Mouse (Mus musculus) gonadal fat pad, adult 2 months (tissue): ENCODE data around the gene Pigm. TPM values are rescaled to one million over a fixed set of nuclear protein-coding genes. Genes with fewer than 3 reads are reported as not detected.
A peak's percentile ranks its signal among the peaks of the same experiment; 100 is the strongest.

ENCODE experiments used
- DNase-seq: peaks from one replicate; pipeline ENCODE4 v3.0.0-alpha.2; 2012; ENCODE audit warnings: low read depth
- polyA plus RNA-seq: library from polyadenylated mRNA; depleted of rRNA; stranded (reverse); fragments of >200 nt; gene quantifications from 2 replicates; pipeline ENCODE4 v1.2.3, GENCODE M21; 2012; rRNA removed

The Pigm gene
- polyA plus RNA-seq, 1 experiment = 6.6 TPM

- DNase-seq = no peak
These were observed 37.3 kb downstream of the Pigm start for GRCm38 (mm10) chr1:172413491-172414230.

DNA sequence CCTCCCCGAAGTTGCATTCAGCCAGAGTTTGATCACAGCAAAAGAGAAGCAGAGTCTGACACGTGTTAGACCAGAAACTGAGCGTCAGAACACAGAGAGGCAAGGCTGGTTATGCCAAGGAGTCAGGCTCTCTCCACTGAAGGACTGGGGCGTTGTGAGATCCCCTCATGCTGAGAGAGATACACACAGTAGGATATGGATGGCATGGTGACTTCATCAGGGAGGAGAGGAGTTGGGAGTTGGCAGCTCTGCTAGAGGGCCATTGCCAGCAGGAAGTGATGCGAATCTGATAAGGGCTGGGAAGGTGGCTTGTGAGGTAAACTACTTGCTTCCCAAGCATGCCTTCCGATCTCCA is 37.9 kb downstream of the Pigm start:
- no peak for DNase-seq

DNA sequence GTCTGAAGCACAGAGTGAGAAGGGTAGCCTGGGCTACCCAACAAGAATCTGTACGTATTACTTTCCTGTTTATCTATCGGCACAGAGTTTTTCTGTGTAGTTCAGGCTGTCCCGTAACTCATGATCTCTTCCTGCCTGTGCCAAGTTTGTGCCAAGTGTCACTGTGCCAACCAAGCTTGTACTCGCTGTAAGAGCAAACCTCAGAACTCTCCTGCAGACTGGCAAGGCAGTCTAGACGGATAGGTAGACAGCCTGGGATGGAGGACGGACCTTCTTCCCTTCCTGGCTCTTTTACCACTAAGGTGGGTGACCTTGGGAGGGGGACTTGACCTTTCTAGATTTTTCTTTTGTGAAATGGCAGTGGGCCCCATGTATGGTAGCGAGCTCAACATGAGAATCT is 38.7 kb downstream of the Pigm start:
- no peak for DNase-seq

- no peak for DNase-seq
These were observed 41.8 kb downstream of the Pigm start for GRCm38 (mm10) chr1:172418173-172418572.

- DNase-seq = no peak
These were observed 42.3 kb downstream of the Pigm start for GRCm38 (mm10) chr1:172418642-172419041.

DNA sequence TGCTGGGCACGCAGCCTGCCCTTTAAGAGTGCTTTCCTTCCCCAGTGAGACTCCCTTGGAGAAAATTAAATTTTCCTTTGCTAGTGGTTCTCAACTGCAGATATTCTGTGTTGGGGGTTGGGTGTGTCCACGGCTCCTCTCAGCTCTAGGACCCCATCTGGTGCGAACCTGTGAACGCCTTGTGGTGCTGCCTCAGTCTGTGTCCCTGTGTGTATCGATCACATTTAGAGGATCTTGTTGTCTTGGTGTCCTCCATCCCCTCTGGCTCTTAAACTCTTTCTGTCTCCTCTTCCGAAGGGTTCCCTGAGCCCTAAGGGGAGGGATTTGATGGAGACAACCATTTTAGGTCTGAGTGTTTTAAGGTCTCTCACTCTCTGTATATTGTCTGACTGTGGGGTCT is 43.8 kb downstream of the Pigm start:
- DNase-seq = no peak

DNA sequence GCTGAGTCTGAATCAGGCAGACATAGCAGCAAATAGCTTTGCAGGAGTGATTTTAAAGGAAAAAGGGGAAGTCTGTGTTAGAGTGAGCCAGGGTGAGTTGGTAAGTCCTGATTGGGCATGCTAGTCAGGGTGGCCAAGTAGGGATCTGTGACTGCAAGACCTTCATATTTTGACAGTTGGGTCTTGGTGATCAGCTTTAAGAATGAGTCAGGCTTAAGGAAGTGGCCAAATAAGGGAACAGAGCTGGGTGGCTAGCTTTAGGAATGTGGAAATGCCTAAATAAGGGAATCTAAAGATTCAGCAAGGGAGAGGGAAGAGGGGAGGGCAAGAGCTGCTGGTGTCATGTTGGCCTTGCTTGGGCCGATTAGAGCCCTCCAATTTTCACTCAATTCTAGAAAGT is 47.0 kb downstream of the Pigm start:
- no peak for DNase-seq

GRCm38 (mm10) chr1:172426419-172426818 is 50.1 kb downstream of the Pigm start:
- no peak for DNase-seq

DNA sequence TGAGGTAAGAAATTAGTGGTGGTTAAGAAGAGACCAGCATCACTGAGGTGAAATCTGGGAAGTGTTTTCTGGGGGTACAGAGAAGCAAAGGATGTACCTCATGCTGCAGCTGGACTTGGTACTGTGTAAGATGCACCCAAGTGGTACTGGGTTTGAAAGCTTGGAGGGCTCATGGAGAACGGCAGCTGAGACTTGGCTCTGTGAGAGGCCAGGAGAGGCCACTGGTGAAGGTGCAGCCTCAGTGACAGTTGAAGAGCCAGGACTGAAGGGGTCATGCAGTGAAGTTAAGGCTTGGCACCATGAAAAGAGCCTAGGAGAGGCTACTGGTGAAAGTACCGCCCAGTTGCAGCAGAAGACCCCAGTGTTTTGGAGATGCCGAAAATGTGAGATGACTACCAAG is 51.5 kb downstream of the Pigm start:
- DNase-seq = no peak

DNA sequence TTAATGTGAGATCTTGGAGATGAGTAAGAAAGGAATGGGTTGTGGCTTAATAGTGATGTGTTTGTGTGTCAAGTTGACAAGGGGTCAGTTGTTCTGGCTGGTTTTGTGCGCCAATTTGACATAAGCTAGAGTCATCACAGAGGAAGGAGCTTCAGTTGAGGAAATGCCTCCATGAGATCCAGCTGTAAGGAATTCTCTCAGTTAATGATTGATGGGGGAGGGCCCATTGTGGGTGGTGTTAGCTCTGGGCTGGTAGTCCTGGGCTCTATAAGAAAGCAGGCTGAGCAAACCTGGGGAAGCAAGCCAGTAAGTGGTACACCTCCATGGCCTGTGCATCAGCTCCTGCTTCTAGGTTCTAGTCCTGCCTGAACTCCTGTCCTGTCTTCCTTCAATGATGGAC is 52.3 kb downstream of the Pigm start:
- DNase-seq = no peak

- no peak for DNase-seq
These were observed 54.4 kb downstream of the Pigm start for GRCm38 (mm10) chr1:172430731-172431220.

DNA sequence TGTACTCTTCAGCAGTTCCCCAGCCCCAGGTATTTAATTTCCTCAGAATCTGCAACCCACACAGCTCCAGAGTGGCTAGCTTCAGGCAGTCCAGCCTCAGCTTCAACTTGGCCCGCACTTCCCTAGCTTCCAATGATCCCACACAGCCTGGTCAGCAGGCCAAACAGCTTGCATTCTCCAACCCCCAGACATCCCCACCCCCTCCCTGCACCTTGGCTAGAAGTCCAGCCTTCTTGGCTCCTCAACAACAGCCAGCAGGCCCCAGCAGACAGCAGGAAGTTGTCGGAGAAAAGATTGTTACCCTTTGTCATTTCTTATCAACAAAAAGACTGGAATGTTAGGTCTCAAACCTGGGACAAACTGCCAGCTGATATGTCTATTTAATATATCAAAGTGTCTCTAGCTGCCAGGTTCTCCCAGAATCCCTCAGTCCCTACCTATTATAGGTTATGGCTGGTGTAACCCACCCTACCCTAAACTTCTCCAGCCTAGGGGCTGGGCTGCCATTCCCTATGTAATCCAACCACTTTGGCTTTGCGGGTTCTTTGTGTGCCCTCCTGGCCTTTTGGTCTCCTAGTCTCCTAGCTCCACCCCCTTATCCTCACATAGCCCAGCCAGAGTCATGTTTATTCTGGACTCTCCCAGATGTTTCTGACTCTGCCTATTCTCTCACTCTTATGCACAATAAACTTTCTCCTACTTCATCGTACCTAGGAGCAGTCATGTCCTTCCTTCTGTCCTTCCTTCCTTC is 55.7 kb downstream of the Pigm start:
- peak; percentile 89 for DNase-seq

GRCm38 (mm10) chr1:172432587-172432955 is 56.2 kb downstream of the Pigm start:
- DNase-seq = no peak

DNA sequence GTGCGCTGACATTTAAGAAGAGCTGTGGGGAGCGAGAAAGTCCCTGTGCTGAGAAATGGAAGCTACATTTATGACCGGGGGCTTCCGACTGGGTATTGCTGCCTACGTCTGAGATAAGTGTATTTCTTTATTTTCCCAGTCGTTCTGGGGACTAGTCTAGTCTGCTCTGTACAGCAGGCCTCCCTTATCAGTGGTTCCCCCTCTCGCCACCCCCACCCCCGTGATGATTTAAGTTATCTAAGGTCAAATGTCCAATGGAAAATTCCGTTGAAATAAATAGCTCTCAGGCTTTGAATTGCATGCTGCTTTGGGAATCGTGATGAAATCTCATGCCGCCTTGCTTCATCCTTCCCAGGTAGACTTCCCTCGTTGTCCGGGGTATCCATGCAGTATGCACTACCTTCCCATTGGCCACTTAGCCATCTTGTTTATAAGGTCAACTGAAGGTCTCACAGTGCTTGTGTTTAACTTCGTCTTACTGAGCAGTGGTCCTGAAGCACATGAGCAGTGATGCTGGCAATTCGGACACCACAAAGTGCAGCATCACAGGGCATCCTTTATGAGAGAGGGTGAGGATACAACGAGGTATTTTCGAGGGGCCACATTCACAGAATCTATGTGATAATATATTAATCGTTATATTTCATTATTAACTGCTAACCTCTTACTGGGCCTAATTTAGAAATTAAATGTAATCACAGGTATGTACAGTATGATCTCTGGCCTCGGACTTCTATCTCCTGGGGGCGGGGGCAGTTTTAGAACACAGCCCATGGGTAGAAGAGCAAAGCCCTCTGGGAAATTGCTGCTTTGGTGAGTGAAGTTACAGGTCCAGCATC is 56.9 kb downstream of the Pigm start:
- no peak for DNase-seq

Other genes with a start within 250 kb of the Pigm start
- 113 and 201 TPM in 2 replicates for gene Pex19, start 249.8 kb upstream of the Pigm start, polyA plus RNA-seq
- 77.2 and 89.5 TPM in 2 replicates for gene Dcaf8, start 228.5 kb upstream of the Pigm start, polyA plus RNA-seq
- 148 and 165 TPM in 2 replicates for gene Pea15a, start 169.7 kb upstream of the Pigm start, polyA plus RNA-seq
- 8.5 and 14.4 TPM in 2 replicates for gene Casq1, start 156.7 kb upstream of the Pigm start, polyA plus RNA-seq
- 2.7 and 4.3 TPM in 2 replicates for gene Atp1a4, start 118.1 kb upstream of the Pigm start, polyA plus RNA-seq
- 88.9 and 98.2 TPM in 2 replicates for gene Igsf8, start 114.9 kb upstream of the Pigm start, polyA plus RNA-seq
- gene Atp1a2, start 78.5 kb upstream of the Pigm start, polyA plus RNA-seq = 167 and 195 TPM in 2 replicates
- gene Kcnj9, start 47.2 kb upstream of the Pigm start, polyA plus RNA-seq = 0.24 and 0.42 TPM in 2 replicates
- gene Kcnj10, start 35.3 kb upstream of the Pigm start, polyA plus RNA-seq = 0.18 and 0.19 TPM in 2 replicates
- 14.2 and 18.2 TPM in 2 replicates for gene Slamf9, start 98.8 kb downstream of the Pigm start, polyA plus RNA-seq
- gene Igsf9, start 105.2 kb downstream of the Pigm start, polyA plus RNA-seq = 17.5 and 19.5 TPM in 2 replicates
- gene Tagln2, start 123.5 kb downstream of the Pigm start, polyA plus RNA-seq = 240 and 287 TPM in 2 replicates
- gene Cfap45, start 144.3 kb downstream of the Pigm start, polyA plus RNA-seq = 2.6 and 5.3 TPM in 2 replicates
- 0.79 and 0.92 TPM in 2 replicates for gene Vsig8, start 179.4 kb downstream of the Pigm start, polyA plus RNA-seq
- 2.4 and 3.1 TPM in 2 replicates for gene Slamf8, start 214.0 kb downstream of the Pigm start, polyA plus RNA-seq
- gene Fcrl6, start 226.0 kb downstream of the Pigm start, polyA plus RNA-seq = 0.05 TPM in 1 of 2 replicates, not detected in the other